Mouse (Mus musculus) testis, adult 2 months (tissue): ENCODE data around the gene Tmem37.

ENCODE experiments used
- CTCF ChIP-seq: fragments of 200-500 bp; IDR thresholded peaks from 2 replicates; pipeline ENCODE4 v1.5.1; 2012; ENCODE audit warnings: low read depth, mild to moderate bottlenecking, inconsistent platforms, low read length, moderate library complexity; ENCODE audit not compliant: control insufficient read depth, insufficient read depth, insufficient replicate concordance
- POLR2A ChIP-seq: fragments of 200-500 bp; IDR thresholded peaks from 2 replicates; pipeline ENCODE4 v1.6.1; 2012; ENCODE audit warnings: low read depth, mild to moderate bottlenecking, inconsistent platforms, low read length, moderate library complexity; ENCODE audit not compliant: control insufficient read depth

- TF ChIP-seq POLR2A (no peak), CTCF (no peak)
Observed at GRCm38 (mm10) chr1:120062231-120062630, 11.6 kb downstream of the Tmem37 start.
